Mouse (Mus musculus) spleen, adult 2 months (tissue): Measurements from ENCODE around the gene Kcnc1.

Source experiments
- CTCF ChIP-seq: fragments of 200-500 bp; IDR thresholded peaks from 2 replicates; pipeline ENCODE4 v1.5.1; 2011; ENCODE audit warnings: mild to moderate bottlenecking, inconsistent platforms; ENCODE audit not compliant: insufficient read depth, insufficient read length, insufficient replicate concordance; ENCODE audit errors: extremely low read depth
- POLR2A ChIP-seq: fragments of 200-500 bp; IDR thresholded peaks from 2 replicates; pipeline ENCODE4 v1.6.1; 2011; ENCODE audit warnings: low read depth, low read length, inconsistent platforms

- TF ChIP-seq CTCF (no peak), POLR2A (no peak)
Observed at GRCm38 (mm10) chr7:46404756-46405155, 8.5 kb downstream of the Kcnc1 start.
